Mouse (Mus musculus): ENCODE results near the gene Zfp74.
A peak's percentile ranks its signal among the peaks of the same experiment; 100 is the strongest.

Zfp74 gene

GRCm38 (mm10) chr7:29944201-29944600 is 9.7 kb downstream of the Zfp74 start:
- no peak for DNase-seq (ENCODE audit: low spot score in 2 of 2)

GRCm38 (mm10) chr7:29943720-29944119 is 10.2 kb downstream of the Zfp74 start:
- DNase-seq (ENCODE audit: low spot score in 2 of 2): no peak

DNA sequence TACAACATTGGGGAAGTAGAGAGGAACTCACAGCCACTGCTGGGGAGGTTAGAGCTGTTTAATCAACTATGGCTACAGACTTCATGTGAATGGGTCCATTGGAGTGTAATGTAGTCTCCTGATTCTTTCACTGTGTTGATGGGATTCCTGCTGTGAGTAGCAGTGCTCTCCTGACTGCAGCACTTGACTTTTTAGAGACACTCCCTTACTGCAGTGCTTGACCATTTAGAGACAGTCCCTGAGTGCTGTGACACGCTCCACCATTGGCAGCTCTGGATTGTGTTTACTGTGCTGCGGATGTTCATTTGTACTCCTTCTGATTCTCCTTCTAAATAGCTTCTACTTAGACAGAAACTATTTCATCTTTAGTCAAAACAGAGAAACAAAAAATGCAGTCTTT is 11.1 kb downstream of the Zfp74 start:
- no peak for DNase-seq (ENCODE audit: low spot score in 2 of 2)

DNA sequence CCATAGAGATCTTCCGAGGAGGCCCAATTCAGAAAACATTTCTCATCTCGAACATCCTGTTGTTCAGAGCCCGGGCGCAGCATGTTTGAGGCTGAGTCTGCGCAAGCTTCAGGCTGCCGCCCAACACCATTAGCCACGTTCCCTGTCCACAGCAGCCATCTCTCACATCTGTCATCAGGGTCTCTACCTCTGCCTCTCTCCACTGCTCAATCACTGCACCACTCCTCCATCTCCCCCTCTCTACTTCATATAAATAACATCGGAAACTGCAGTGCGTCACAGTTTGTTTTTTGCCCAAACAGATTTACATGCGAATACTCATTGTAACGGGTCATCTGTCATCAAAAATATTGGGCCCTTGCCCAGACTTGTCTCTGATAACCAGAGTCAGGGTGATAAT is 12.9 kb downstream of the Zfp74 start:
- no peak for DNase-seq (ENCODE audit: low spot score in 2 of 2)

- no peak for DNase-seq (ENCODE audit: low spot score in 2 of 2)
Measured at GRCm38 (mm10) chr7:29938856-29939255, 15.0 kb downstream of the Zfp74 start.

- DNase-seq (ENCODE audit: low spot score in 2 of 2): no peak
Measured at GRCm38 (mm10) chr7:29922780-29923179, 31.1 kb downstream of the Zfp74 start.

- DNase-seq (ENCODE audit: low spot score in 2 of 2): no peak
Measured at GRCm38 (mm10) chr7:29921439-29922093, 32.3 kb downstream of the Zfp74 start.

DNA sequence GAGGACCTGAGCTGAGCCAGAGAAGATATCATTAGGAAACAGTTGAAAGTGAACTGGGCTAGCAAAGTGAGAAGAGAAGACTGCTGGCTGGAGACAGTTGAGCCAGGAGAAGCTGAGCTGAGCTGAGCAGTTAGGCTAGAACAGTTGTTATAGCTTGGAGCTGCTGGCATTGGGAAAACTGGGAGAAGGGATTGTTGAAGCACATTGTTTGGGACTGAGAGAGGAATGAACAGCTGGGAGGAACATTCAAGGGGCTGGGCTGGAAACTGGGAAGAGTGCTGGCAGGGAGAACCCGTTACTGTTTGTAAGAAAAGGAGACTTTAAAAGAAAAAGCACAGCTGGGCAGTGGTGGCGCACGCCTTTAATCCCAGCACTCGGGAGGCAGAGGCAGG is 35.8 kb downstream of the Zfp74 start:
- DNase-seq (ENCODE audit: low spot score in 2 of 2): no peak

- no peak for DNase-seq (ENCODE audit: low spot score in 2 of 2)
Measured at GRCm38 (mm10) chr7:29917371-29918061, 36.4 kb downstream of the Zfp74 start.

DNA sequence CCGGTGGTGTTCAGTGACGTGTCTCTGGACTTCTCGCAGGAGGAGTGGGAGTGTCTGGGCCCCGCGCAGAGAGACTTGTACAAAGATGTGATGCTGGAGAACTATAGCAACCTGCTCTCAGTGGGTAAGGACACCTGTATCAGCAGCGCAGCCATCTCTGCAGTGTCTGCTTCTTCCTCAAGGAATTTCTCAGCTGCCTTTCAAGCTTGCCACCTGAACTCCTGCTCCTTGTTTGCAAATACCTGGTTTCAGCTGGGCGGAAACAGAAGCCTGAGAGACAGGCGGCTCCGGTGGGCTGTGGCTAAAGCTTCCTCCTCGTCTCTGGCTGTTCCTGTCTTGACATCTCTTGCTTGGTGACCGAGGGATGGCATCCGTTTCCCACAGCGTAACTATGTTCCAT is 41.7 kb downstream of the Zfp74 start:
- DNase-seq (ENCODE audit: low spot score in 2 of 2): no peak

DNA sequence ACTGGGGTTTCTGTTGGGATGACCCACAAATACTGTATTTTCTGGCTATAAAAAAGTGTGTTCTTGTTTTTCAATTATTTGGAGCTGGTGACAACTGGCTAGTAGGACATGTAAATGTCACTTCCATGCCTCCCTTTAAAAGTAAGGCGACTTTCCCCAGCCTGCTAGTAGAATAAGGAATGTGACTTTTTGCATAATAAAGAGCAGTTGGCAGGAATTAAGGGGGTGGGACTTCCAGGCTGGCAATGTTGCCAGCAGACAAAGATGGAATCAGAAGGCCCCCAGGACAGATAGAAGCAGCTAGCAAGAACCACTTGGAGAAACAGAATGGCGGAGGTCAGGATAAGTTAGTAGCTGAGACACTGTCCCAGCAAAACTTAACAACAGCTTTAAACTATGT is 43.6 kb downstream of the Zfp74 start:
- DNase-seq (ENCODE audit: low spot score in 2 of 2): no peak

GRCm38 (mm10) chr7:29908130-29908950 is 45.5 kb downstream of the Zfp74 start, which contains the start of gene Zfp383:
TSS of gene Zfp383 (plus strand) at chr7:29908223.
- peak; percentile 57 to 78 for DNase-seq (ENCODE audit: low spot score in 2 of 2)

GRCm38 (mm10) chr7:29907206-29907605 is 46.7 kb downstream of the Zfp74 start:
- DNase-seq (ENCODE audit: low spot score in 2 of 2): no peak

GRCm38 (mm10) chr7:29906682-29907058 is 47.2 kb downstream of the Zfp74 start:
- DNase-seq (ENCODE audit: low spot score in 2 of 2): no peak

DNA sequence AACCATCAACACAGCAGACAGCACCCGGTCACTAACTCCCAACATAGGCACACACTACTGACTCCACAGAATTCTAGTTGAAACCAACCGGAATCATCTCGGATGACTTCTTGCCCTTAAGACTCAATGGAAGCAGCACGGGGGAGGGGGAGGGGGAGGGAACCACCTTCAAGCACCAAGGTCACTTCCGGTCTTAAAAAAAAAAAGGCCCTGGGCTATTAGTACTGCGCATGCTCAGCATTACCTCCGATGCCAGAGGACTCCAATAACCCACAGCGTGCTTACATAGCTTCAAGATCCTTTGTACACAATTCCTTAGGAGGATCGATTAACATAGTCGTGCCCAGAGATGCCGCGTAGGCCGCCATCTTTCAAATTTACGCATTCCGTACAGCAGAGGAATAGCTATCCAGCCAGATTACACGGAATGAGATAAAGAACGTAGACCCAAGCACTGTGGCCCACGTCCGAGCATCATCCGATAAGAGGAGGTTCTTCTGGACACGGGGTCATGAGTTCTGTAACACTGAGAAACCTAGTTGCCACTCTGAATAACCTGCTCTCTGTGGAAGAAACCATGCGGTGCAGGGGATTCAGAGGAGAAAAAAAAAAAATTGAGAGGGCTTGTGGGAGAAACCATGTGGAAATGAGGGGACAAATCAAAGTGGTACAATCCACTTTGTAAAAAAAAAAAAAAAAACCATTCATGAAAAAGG is 47.8 kb downstream of the Zfp74 start, which contains the start of gene Zfp27:
Zfp27 (minus strand) TSS at position 607 of the 716 bp plus-strand sequence.
- peak; percentile 24 to 52 for DNase-seq (ENCODE audit: low spot score in 2 of 2)

- no peak for DNase-seq (ENCODE audit: low spot score in 2 of 2)
Measured at GRCm38 (mm10) chr7:29904101-29904500, 49.8 kb downstream of the Zfp74 start.

- DNase-seq (ENCODE audit: low spot score in 2 of 2): no peak
Measured at GRCm38 (mm10) chr7:29898351-29898750, 55.5 kb downstream of the Zfp74 start.

GRCm38 (mm10) chr7:29892756-29893155 is 61.1 kb downstream of the Zfp74 start:
- no peak for DNase-seq (ENCODE audit: low spot score in 2 of 2)

- DNase-seq (ENCODE audit: low spot score in 2 of 2): no peak
Measured at GRCm38 (mm10) chr7:29890501-29890900, 63.4 kb downstream of the Zfp74 start.

DNA sequence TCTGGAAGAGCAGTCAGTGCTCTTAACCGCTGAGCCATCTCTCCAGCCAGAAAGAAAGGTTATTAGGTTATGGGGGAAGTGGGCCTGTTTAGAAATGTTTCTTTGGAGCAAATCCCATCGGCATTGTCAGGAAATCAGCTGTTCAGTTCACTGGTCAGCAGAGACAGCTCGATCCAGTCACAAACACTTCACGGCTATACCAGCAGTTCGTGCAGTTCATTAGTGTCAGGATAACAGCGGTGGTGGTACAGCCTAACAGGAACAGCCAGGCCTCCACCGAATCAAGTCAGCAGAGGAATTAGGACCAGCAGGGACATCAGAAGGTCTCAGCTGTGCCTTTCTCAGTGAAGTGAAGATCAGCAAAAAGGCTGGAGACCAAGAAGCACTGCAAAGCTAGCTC is 73.0 kb downstream of the Zfp74 start:
- no peak for DNase-seq (ENCODE audit: low spot score in 2 of 2)

Measured in spleen, postnatal 10 days (tissue).